Mouse (Mus musculus): ENCODE results near the gene Obox2. TPM values are rescaled to one million over a fixed set of nuclear protein-coding genes. Genes with fewer than 3 reads are reported as not detected.

Obox2 gene
- total RNA-seq (2023), result not detected

GRCm38 (mm10) chr7:15388421-15388998, at the start of gene Obox2, which contains the start of gene Obox1:
Obox2 (plus strand) TSS chr7:15388721.
Obox1 (plus strand) TSS chr7:15388948.

Other genes starting within 250 kb of the Obox2 start
- gene Obox1, start 227 bp downstream of the Obox2 start, total RNA-seq (2023), result not detected